Mouse (Mus musculus): ENCODE data around the gene Bad. TPM values are rescaled to one million over a fixed set of nuclear protein-coding genes. Genes with fewer than 3 reads are reported as not detected.
"Not testable (repeated sequence)": the region's sequence is repeated elsewhere in the genome, so short reads cannot be mapped to it uniquely, and the experiment has no call there.

Bad gene
- total RNA-seq (2021) = 10 to 100 TPM; 37.4 to 39.2 TPM
- long read RNA-seq, experiment 1, transcript Bad-202 (4 exons, 990 nt) = major isoform, 19 of 26 reads
- long read RNA-seq, experiment 1, transcript Bad-201 (4 exons, 1,452 nt) = minor isoform, 5 of 26 reads
- long read RNA-seq, experiment 1, partial matches to known transcripts = 1 of 26 reads
- long read RNA-seq, experiment 1, other reads (novel, unspliced or antisense) = 0 of 26 reads
- long read RNA-seq, experiment 2, transcript Bad-202 (4 exons, 990 nt) = major isoform, 32 of 56 reads
- long read RNA-seq, experiment 2, transcript Bad-201 (4 exons, 1,452 nt) = minor isoform, 12 of 56 reads
- long read RNA-seq, experiment 2, partial matches to known transcripts = 8 of 56 reads
- long read RNA-seq, experiment 2, other reads (novel, unspliced or antisense) = 2 of 56 reads

- peak; percentile 95 to 98 for DNase-seq (ENCODE audit: low spot score in 2 of 2)
Observed at GRCm38 (mm10) chr19:6941372-6942248, at the start of gene Bad. TSS of gene Bad (plus strand) at chr19:6941861.

GRCm38 (mm10) chr19:6892512-6892911, 49.1 kb upstream of the Bad start:
- no peak for DNase-seq (ENCODE audit: low spot score in 2 of 2)

GRCm38 (mm10) chr19:6893731-6894451, 47.8 kb upstream of the Bad start:
- no peak for DNase-seq (ENCODE audit: low spot score in 2 of 2)

GRCm38 (mm10) chr19:6895608-6896305, 45.9 kb upstream of the Bad start:
- DNase-seq (ENCODE audit: low spot score in 2 of 2) = not testable (repeated sequence)

GRCm38 (mm10) chr19:6899641-6900040, 42.0 kb upstream of the Bad start:
- DNase-seq (ENCODE audit: low spot score in 2 of 2) = no peak

GRCm38 (mm10) chr19:6903031-6903430, 38.6 kb upstream of the Bad start:
- no peak for DNase-seq (ENCODE audit: low spot score in 2 of 2)

- DNase-seq (ENCODE audit: low spot score in 2 of 2) = no peak
Observed at GRCm38 (mm10) chr19:6904846-6905245, 36.8 kb upstream of the Bad start.

GRCm38 (mm10) chr19:6905498-6906159, 36.0 kb upstream of the Bad start:
- no peak for DNase-seq (ENCODE audit: low spot score in 2 of 2)

- no peak for DNase-seq (ENCODE audit: low spot score in 2 of 2)
Observed at GRCm38 (mm10) chr19:6906199-6906598, 35.5 kb upstream of the Bad start.

- DNase-seq (ENCODE audit: low spot score in 2 of 2) = no peak
Observed at GRCm38 (mm10) chr19:6907094-6907493, 34.6 kb upstream of the Bad start.

- DNase-seq (ENCODE audit: low spot score in 2 of 2) = no peak
Observed at GRCm38 (mm10) chr19:6907811-6908540, 33.7 kb upstream of the Bad start.

- no peak for DNase-seq (ENCODE audit: low spot score in 2 of 2)
Observed at GRCm38 (mm10) chr19:6909021-6909420, 32.6 kb upstream of the Bad start.

GRCm38 (mm10) chr19:6909507-6910289, 32.0 kb upstream of the Bad start, which contains the start of the genes Trmt112 and Prdx5:
TSS of gene Trmt112 (plus strand) at chr19:6909698.
TSS of gene Prdx5 (minus strand) at chr19:6910106.
- DNase-seq (ENCODE audit: low spot score in 2 of 2) = peak; percentile 90 to 95

GRCm38 (mm10) chr19:6910306-6910705, 31.4 kb upstream of the Bad start:
- DNase-seq (ENCODE audit: low spot score in 2 of 2) = not testable (repeated sequence)

- DNase-seq (ENCODE audit: low spot score in 2 of 2) = no peak
Observed at GRCm38 (mm10) chr19:6911101-6912074, 30.3 kb upstream of the Bad start.

GRCm38 (mm10) chr19:6912205-6912970, 29.3 kb upstream of the Bad start:
- no peak for DNase-seq (ENCODE audit: low spot score in 2 of 2)

- no peak for DNase-seq (ENCODE audit: low spot score in 2 of 2)
Observed at GRCm38 (mm10) chr19:6913036-6913435, 28.6 kb upstream of the Bad start.
